Mouse (Mus musculus): ENCODE results near the gene Bco1. TPM values are rescaled to one million over a fixed set of nuclear protein-coding genes. Genes with fewer than 3 reads are reported as not detected.

Bco1 gene
- polyA plus RNA-seq, 1 experiment from 2014 or later = not detected

GRCm38 (mm10) chr8:117069708-117070107 is 25.9 kb upstream of the Bco1 start:
- Histone ChIP-seq H3K9me3 (ENCODE audit: low read length) (no peaks in the 10 kb centered on the region), H3K9ac (replicated peaks; ENCODE audit: low read depth) (no peak overlapping the region), H3K4me1 (ENCODE audit: insufficient read depth, low read depth, low read length) (no peaks in the 10 kb centered on the region), H3K4me3 (ENCODE audit: low read depth, low read length) (no peak overlapping the region), H3K36me3 (ENCODE audit: insufficient read depth, low read length) (no peaks in the 10 kb centered on the region), H3K27ac (ENCODE audit: low read length) (no peak overlapping the region), H3K27me3 (replicated peaks; ENCODE audit: insufficient read depth, low read length) (no peaks in the 10 kb centered on the region), H3K4me2 (replicated peaks; ENCODE audit: low read depth, low read length) (no peak overlapping the region)
- ATAC-seq (no peak), DNase-seq (ENCODE audit: low spot score) (peak; percentile 48)
- 77% methylated on average over 1 of the region's 1 CpGs for WGBS
- TF ChIP-seq CTCF (IDR thresholded peaks at IDR 0.05) (peak; percentile 63), EP300 (IDR thresholded peaks at IDR 0.05) (no peak)

- Histone ChIP-seq H3K4me2 (replicated peaks; ENCODE audit: low read depth, low read length) (no peak overlapping the region), H3K9ac (replicated peaks; ENCODE audit: low read depth) (no peak overlapping the region), H3K36me3 (ENCODE audit: insufficient read depth, low read length) (no peaks in the 10 kb centered on the region), H3K4me3 (ENCODE audit: low read depth, low read length) (no peak overlapping the region), H3K4me1 (ENCODE audit: insufficient read depth, low read depth, low read length) (no peaks in the 10 kb centered on the region), H3K27me3 (replicated peaks; ENCODE audit: insufficient read depth, low read length) (no peaks in the 10 kb centered on the region), H3K9me3 (ENCODE audit: low read length) (no peaks in the 10 kb centered on the region), H3K27ac (ENCODE audit: low read length) (no peak overlapping the region)
- ATAC-seq = peak; percentile 38
- no peak for TF ChIP-seq EP300 (IDR thresholded peaks at IDR 0.05)
- TF ChIP-seq CTCF (IDR thresholded peaks at IDR 0.05) = no peak
- WGBS = 56% methylated on average over 10 of the region's 10 CpGs
- no peak for DNase-seq (ENCODE audit: low spot score)
Measured at GRCm38 (mm10) chr8:117074350-117075182, 21.1 kb upstream of the Bco1 start.

GRCm38 (mm10) chr8:117078367-117078926 is 17.2 kb upstream of the Bco1 start:
- DNase-seq (ENCODE audit: low spot score) (no peak), ATAC-seq (no peak)
- Histone ChIP-seq H3K4me1 (ENCODE audit: insufficient read depth, low read depth, low read length) (no peaks in the 10 kb centered on the region), H3K4me3 (ENCODE audit: low read depth, low read length) (no peak overlapping the region), H3K4me2 (replicated peaks; ENCODE audit: low read depth, low read length) (no peak overlapping the region), H3K36me3 (ENCODE audit: insufficient read depth, low read length) (no peaks in the 10 kb centered on the region), H3K27ac (ENCODE audit: low read length) (no peak overlapping the region), H3K27me3 (replicated peaks; ENCODE audit: insufficient read depth, low read length) (no peaks in the 10 kb centered on the region), H3K9me3 (ENCODE audit: low read length) (no peaks in the 10 kb centered on the region), H3K9ac (replicated peaks; ENCODE audit: low read depth) (no peak overlapping the region)
- no peak for TF ChIP-seq CTCF (IDR thresholded peaks at IDR 0.05)
- TF ChIP-seq EP300 (IDR thresholded peaks at IDR 0.05) = no peak
- 86% methylated on average over 7 of the region's 7 CpGs for WGBS

GRCm38 (mm10) chr8:117079652-117080051 is 16.0 kb upstream of the Bco1 start:
- Histone ChIP-seq H3K4me3 (ENCODE audit: low read depth, low read length) (no peak overlapping the region), H3K9me3 (ENCODE audit: low read length) (no peaks in the 10 kb centered on the region), H3K4me1 (ENCODE audit: insufficient read depth, low read depth, low read length) (no peaks in the 10 kb centered on the region), H3K27ac (ENCODE audit: low read length) (no peak overlapping the region), H3K4me2 (replicated peaks; ENCODE audit: low read depth, low read length) (no peak overlapping the region), H3K27me3 (replicated peaks; ENCODE audit: insufficient read depth, low read length) (no peaks in the 10 kb centered on the region), H3K36me3 (ENCODE audit: insufficient read depth, low read length) (no peaks in the 10 kb centered on the region), H3K9ac (replicated peaks; ENCODE audit: low read depth) (no peak overlapping the region)
- ATAC-seq = peak; percentile 35; the same call in 1 of the 2 replicates
- TF ChIP-seq EP300 (IDR thresholded peaks at IDR 0.05) (no peak), CTCF (IDR thresholded peaks at IDR 0.05) (no peak)
- WGBS = 82% methylated on average over 14 of the region's 14 CpGs
- DNase-seq (ENCODE audit: low spot score) = peak; percentile 11

DNA sequence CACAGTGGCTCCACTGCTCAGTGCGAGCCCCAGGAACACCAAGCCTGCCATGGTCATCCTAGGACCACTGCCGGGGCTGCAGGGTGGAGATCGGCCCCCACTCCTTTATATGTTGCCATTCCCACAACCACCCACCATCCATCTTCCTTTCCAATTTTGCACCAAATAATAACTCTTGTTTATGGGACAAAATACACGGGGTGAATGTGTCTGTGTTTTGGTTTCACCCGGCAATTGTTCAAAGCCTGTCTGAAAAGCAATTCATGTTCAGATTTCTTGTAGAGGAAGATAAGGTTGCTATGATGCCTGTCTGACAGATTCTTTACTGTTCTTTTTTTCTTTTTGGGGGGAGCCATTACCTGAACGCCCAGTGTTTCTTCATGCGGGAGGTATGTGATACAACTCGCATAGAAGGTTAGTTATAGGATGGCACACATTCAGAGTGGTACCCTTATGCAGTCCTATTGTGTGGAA is 13.2 kb upstream of the Bco1 start, which contains the start of gene Pkd1l2:
Gene Pkd1l2 (minus strand): TSS at position 51 of the 474 bp plus-strand sequence.
- WGBS = 73% methylated on average over 8 of the region's 8 CpGs
- Histone ChIP-seq H3K4me1 (ENCODE audit: insufficient read depth, low read depth, low read length) (no peaks in the 10 kb centered on the region), H3K9ac (replicated peaks; ENCODE audit: low read depth) (no peak within 1 kb of the TSS), H3K27me3 (replicated peaks; ENCODE audit: insufficient read depth, low read length) (no peaks in the 10 kb centered on the region), H3K4me2 (replicated peaks; ENCODE audit: low read depth, low read length) (no peak within 1 kb of the TSS), H3K27ac (ENCODE audit: low read length) (no peak within 1 kb of the TSS), H3K4me3 (ENCODE audit: low read depth, low read length) (no peak within 1 kb of the TSS), H3K36me3 (ENCODE audit: insufficient read depth, low read length) (no peaks in the 10 kb centered on the region), H3K9me3 (ENCODE audit: low read length) (no peaks in the 10 kb centered on the region)
- no peak for DNase-seq (ENCODE audit: low spot score)
- no peak for TF ChIP-seq EP300 (IDR thresholded peaks at IDR 0.05)
- no peak for TF ChIP-seq CTCF (IDR thresholded peaks at IDR 0.05)
- no peak for ATAC-seq

GRCm38 (mm10) chr8:117082947-117083559 is 12.6 kb upstream of the Bco1 start:
- Histone ChIP-seq H3K27me3 (replicated peaks; ENCODE audit: insufficient read depth, low read length) (no peaks in the 10 kb centered on the region), H3K4me3 (ENCODE audit: low read depth, low read length) (no peak overlapping the region), H3K4me1 (ENCODE audit: insufficient read depth, low read depth, low read length) (no peaks in the 10 kb centered on the region), H3K4me2 (replicated peaks; ENCODE audit: low read depth, low read length) (no peak overlapping the region), H3K27ac (ENCODE audit: low read length) (no peak overlapping the region), H3K36me3 (ENCODE audit: insufficient read depth, low read length) (no peaks in the 10 kb centered on the region), H3K9ac (replicated peaks; ENCODE audit: low read depth) (no peak overlapping the region), H3K9me3 (ENCODE audit: low read length) (no peaks in the 10 kb centered on the region)
- WGBS = 30% methylated on average over 9 of the region's 9 CpGs
- TF ChIP-seq EP300 (IDR thresholded peaks at IDR 0.05) (no peak), CTCF (IDR thresholded peaks at IDR 0.05) (no peak)
- no peak for DNase-seq (ENCODE audit: low spot score)
- ATAC-seq = no peak
